Mouse (Mus musculus) neural tube, embryonic 14.5 days (tissue): ENCODE data around the gene Cercam. TPM values are rescaled to one million over a fixed set of nuclear protein-coding genes. Genes with fewer than 3 reads are reported as not detected.
"Not testable (repeated sequence)": the region's sequence is repeated elsewhere in the genome, so short reads cannot be mapped to it uniquely, and the experiment has no call there.

Experiments
- ATAC-seq: fragments of 200-750 bp; cut with Nextera tagmentation; 2 replicates; pipeline ENCODE4 v1.8.0; 2017; ENCODE audit warnings: low read depth, mild to moderate bottlenecking, moderate TSS enrichment, moderate library complexity
- H3K27ac ChIP-seq: fragments of 300-500 bp; sonication (generic); 2 replicates; pipeline ENCODE4 v1.5.1; 2014; ENCODE audit warnings: low read depth, mild to moderate bottlenecking, control low read depth, low read length, moderate library complexity, mixed read lengths
- H3K27me3 ChIP-seq: fragments of 300-500 bp; sonication (generic); 2 replicates; pipeline ENCODE4 v1.6.1; 2014; ENCODE audit warnings: low read length; ENCODE audit not compliant: control insufficient read depth, insufficient read depth
- H3K36me3 ChIP-seq: fragments of 300-500 bp; sonication (generic); 2 replicates; pipeline ENCODE4 v1.6.1; 2014; ENCODE audit warnings: low read length, mixed read lengths; ENCODE audit not compliant: control insufficient read depth, insufficient read depth
- H3K4me1 ChIP-seq: fragments of 300-500 bp; sonication (generic); 2 replicates; pipeline ENCODE4 v1.6.1; 2014; ENCODE audit warnings: low read length; ENCODE audit not compliant: control insufficient read depth, insufficient read depth
- H3K4me2 ChIP-seq: fragments of 300-500 bp; sonication (generic); 2 replicates; pipeline ENCODE4 v1.6.1; 2014; ENCODE audit warnings: mild to moderate bottlenecking, low read depth, low read length, control low read depth
- H3K4me3 ChIP-seq: fragments of 300-500 bp; sonication (generic); 2 replicates; pipeline ENCODE4 v1.5.1; 2014; ENCODE audit warnings: low read depth, low read length, control low read depth, mixed read lengths
- H3K9ac ChIP-seq: fragments of 300-500 bp; sonication (generic); replicated peaks from 2 replicates; pipeline ENCODE4 v1.6.1; 2014; ENCODE audit warnings: low read depth, mild to moderate bottlenecking, control low read depth, low read length, mixed read lengths
- H3K9me3 ChIP-seq: fragments of 300-500 bp; sonication (generic); 2 replicates; pipeline ENCODE4 v1.6.1; 2016; ENCODE audit warnings: low read length; ENCODE audit not compliant: control insufficient read depth
- WGBS: fragments of 180-500 bp; shearing (Covaris S2); extraction: QIAGEN DNeasy Blood & Tissue Kit; methylation state at CpG from one replicate; pipeline ENCODE4 v1.1.7; 2014; 5-methylcytosine and 5-hydroxymethylcytosine counted together
- microRNA-seq: library from miRNA; unstranded; fragments of <30 nt; microRNA quantifications from one replicate; pipeline ENCODE4, GENCODE M21; 2016
- polyA plus RNA-seq: library from polyadenylated mRNA; unstranded; fragments of >200 nt; fragmentation: Nextera tagmentation; extraction: Ambion mirVana; gene quantifications from 2 replicates; pipeline ENCODE4 v1.2.1, GENCODE M21; 2014

Gene Cercam
- polyA plus RNA-seq, 1 experiment from 2014 or later, result 22.9 TPM

DNA sequence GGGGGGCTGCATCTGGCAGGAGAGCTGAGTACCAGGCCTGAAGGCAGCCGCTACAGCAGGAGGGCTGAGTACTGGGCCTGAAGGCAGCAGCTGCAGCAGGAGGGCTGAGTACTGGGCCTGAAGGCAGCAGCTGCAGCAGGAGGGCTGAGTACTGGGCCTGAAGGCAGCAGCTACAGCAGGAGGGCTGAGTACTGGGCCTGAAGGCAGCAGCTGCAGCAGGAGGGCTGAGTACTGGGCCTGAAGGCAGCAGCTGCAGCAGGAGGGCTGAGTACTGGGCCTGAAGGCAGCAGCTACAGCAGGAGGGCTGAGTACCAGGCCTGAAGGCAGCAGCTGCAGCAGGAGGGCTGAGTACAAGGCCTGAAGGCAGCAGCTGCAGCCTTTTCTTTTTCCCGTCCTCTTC is 39.2 kb downstream of the Cercam start:
- 90% methylated on average over 2 of the region's 2 CpGs for WGBS
- H3K27me3 ChIP-seq, ATAC-seq, H3K27ac ChIP-seq, H3K9me3 ChIP-seq, H3K4me1 ChIP-seq, H3K9ac ChIP-seq, H3K4me2 ChIP-seq, H3K4me3 ChIP-seq: not testable (repeated sequence)
- H3K36me3 ChIP-seq, result peaks cover 47% of the 10 kb centered on the region

DNA sequence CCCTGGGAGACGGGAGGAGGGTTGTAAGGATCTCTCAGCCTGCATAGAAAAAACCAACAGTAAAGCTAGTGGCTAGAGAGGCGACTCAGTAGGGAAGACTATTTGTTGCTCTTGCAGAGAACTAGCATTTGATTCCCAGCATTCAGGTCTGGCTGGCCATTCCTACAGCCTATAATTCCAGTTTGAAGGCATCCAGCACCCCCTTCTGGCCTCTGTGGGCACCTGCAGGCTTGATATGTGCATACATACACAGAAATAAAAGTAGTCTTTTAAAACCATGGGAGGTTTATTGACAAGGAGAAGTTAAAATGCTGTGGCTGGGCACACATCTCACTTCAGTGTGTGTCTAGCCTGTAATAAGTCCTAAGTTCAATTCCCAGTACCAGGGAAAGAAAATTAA is 41.1 kb downstream of the Cercam start:
- Histone ChIP-seq H3K36me3 (peaks cover 48% of the 10 kb centered on the region), H3K4me1 (no peaks in the 10 kb centered on the region)
- ATAC-seq, result no peak

DNA sequence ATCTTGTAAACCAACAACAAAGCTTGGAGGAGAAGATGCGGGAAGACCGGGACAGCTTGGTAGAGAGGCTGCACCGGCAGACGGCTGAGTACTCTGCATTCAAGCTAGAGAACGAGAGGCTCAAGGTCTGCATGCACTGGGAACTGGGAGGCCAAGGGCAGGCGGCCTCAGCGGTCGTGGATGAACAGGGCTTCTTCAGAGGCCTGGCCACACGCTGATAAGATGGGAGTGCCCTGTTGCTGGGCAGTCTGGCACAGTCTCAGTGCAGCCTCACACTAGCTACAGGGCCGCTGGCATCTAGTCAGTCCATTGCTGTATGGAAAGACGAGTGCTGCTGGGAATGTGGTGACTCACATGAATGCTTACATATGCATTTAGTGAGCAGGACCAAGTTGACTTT is 48.7 kb downstream of the Cercam start:
- H3K9ac ChIP-seq, result no peak overlapping the region
- peaks cover 69% of the 10 kb centered on the region for H3K36me3 ChIP-seq
- H3K27me3 ChIP-seq, result no peaks in the 10 kb centered on the region
- H3K9me3 ChIP-seq, result no peaks in the 10 kb centered on the region
- no peaks in the 10 kb centered on the region for H3K4me1 ChIP-seq
- no peak for ATAC-seq
- WGBS, result 97% methylated on average over 11 of the region's 11 CpGs
- H3K4me3 ChIP-seq, result no peak overlapping the region
- H3K27ac ChIP-seq, result no peak overlapping the region
- H3K4me2 ChIP-seq, result no peak overlapping the region

More for the DNA sequence above, 41.1 kb downstream of the Cercam start:
- Histone ChIP-seq H3K4me2 (no peak overlapping the region), H3K4me3 (no peak overlapping the region), H3K27ac (no peak overlapping the region), H3K9ac (no peak overlapping the region), H3K9me3 (no peaks in the 10 kb centered on the region), H3K27me3 (no peaks in the 10 kb centered on the region)
- 80% methylated on average over 2 of the region's 2 CpGs for WGBS

DNA sequence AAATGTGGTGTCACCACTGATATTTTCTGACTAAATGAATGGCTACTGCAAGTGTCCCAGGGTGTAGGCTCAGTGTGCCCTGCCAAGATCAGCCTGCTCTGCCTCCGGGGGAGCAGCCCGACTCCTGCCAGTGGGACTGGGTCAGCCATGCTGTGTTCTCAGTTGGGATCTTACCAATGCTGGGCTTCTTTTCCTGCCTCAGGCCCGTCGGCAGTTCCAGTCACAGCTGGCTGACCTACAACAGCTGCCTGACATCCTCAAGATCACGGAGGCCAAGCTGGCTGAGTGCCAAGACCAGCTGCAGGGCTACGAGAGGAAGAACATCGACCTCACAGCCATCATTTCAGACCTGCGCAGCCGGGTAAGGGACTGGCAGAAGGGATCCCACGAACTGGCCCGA is 53.0 kb downstream of the Cercam start:
- H3K27me3 ChIP-seq, result no peaks in the 10 kb centered on the region
- H3K36me3 ChIP-seq, result peaks cover 72% of the 10 kb centered on the region
- no peak overlapping the region for H3K4me3 ChIP-seq
- H3K9me3 ChIP-seq, result no peaks in the 10 kb centered on the region
- H3K27ac ChIP-seq, result no peak overlapping the region
- no peak overlapping the region for H3K4me2 ChIP-seq
- no peak overlapping the region for H3K9ac ChIP-seq
- no peaks in the 10 kb centered on the region for H3K4me1 ChIP-seq
- no peak for ATAC-seq
- WGBS, result 63% methylated on average over 11 of the region's 11 CpGs

DNA sequence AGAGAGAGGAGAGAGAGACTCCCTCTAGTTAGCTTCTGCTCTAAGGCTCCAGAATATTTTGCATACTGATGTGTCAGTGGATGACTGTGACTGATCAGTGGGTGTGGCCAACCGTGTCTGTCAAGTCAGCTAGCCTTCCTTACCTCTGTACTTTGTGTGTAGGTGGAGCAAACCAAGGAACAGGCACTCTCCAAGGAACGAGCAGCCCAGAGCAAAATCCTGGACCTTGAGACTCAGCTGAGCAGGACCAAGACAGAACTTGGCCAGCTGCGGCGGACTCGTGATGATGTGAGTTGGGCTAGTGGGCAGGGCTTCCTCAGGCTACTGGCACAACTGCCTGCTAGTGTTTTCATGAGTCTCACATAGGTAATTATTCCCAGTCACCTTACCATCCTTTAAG is 57.6 kb downstream of the Cercam start:
- no peak overlapping the region for H3K27ac ChIP-seq
- H3K4me2 ChIP-seq, result no peak overlapping the region
- no peaks in the 10 kb centered on the region for H3K9me3 ChIP-seq
- H3K4me1 ChIP-seq, result no peaks in the 10 kb centered on the region
- H3K36me3 ChIP-seq, result peaks cover 74% of the 10 kb centered on the region
- no peaks in the 10 kb centered on the region for H3K27me3 ChIP-seq
- 96% methylated on average over 5 of the region's 5 CpGs for WGBS
- ATAC-seq, result no peak
- no peak overlapping the region for H3K4me3 ChIP-seq
- no peak overlapping the region for H3K9ac ChIP-seq

DNA sequence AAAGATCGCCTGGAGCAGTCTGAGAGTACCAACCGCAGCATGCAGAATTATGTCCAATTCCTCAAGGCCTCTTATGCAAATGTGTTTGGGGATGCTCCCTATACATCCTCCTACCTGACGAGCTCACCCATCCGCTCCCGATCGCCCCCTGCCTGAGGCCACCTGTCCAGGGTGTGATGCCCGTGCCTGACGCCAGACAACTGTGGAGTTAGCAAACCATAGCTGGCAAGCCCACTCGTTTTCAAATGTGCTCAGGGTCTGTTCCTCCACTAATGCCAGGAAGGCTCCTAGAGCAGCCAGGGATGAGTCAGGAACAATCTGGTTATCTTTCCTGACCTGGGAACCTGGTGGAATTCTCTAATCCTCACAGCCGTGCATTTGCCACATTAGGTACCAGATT is 61.5 kb downstream of the Cercam start:
- no peak overlapping the region for H3K27ac ChIP-seq
- no peak overlapping the region for H3K4me2 ChIP-seq
- 88% methylated on average over 10 of the region's 10 CpGs for WGBS
- H3K9me3 ChIP-seq, result no peaks in the 10 kb centered on the region
- peaks cover 36% of the 10 kb centered on the region for H3K36me3 ChIP-seq
- H3K27me3 ChIP-seq, result no peaks in the 10 kb centered on the region
- ATAC-seq, result no peak
- H3K4me1 ChIP-seq, result no peaks in the 10 kb centered on the region
- H3K4me3 ChIP-seq, result no peak overlapping the region
- no peak overlapping the region for H3K9ac ChIP-seq

DNA sequence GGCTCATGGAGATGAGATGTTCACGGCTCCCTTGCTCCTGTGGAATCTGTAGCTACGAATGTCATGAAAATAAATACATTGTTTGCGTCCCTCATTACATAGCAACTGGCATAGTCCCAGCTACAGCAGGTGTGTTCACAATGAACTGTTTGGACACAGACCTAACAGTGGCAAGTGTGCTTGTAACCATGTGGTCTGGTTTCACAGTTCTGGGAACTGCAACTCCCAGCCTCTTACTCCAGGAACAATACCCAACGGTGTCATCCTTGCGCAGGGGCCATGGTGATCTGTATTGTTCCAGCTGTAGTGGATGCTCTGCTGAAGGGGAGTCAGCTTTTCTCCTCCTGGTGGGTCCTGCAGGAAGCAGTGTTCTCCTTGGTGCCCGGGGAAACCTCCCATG is 62.2 kb downstream of the Cercam start:
- Histone ChIP-seq H3K9me3 (no peaks in the 10 kb centered on the region), H3K36me3 (peaks cover 30% of the 10 kb centered on the region), H3K4me2 (no peak overlapping the region), H3K27ac (no peak overlapping the region), H3K4me3 (no peak overlapping the region), H3K4me1 (peaks cover 5% of the 10 kb centered on the region), H3K9ac (no peak overlapping the region), H3K27me3 (no peaks in the 10 kb centered on the region)
- 84% methylated on average over 6 of the region's 6 CpGs for WGBS
- ATAC-seq, result no peak

Small RNA genes lying within 50 kb of the gene (microRNA-seq; reads per million reads assigned to microRNA genes)
- gene Mir219a-2 (not detected), gene Mir219b (not detected)

Other genes with a start within 250 kb of the Cercam start
- 18.9 and 21.9 TPM in 2 replicates for gene Rapgef1, start 249.4 kb upstream of the Cercam start, polyA plus RNA-seq
- gene Gm13420, start 117.5 kb upstream of the Cercam start, polyA plus RNA-seq, result 0.31 TPM in 1 of 2 replicates, not detected in the other
- gene Gm13547, start 109.9 kb upstream of the Cercam start, polyA plus RNA-seq, result not detected in 2 replicates
- gene Coq4, start 81.7 kb upstream of the Cercam start, polyA plus RNA-seq, result 39.5 and 53.4 TPM in 2 replicates
- gene Trub2, start 80.7 kb upstream of the Cercam start, polyA plus RNA-seq, result 27.1 and 29.3 TPM in 2 replicates
- gene Slc27a4, start 66.5 kb upstream of the Cercam start, polyA plus RNA-seq, result 35.8 and 37.6 TPM in 2 replicates
- gene Urm1, start 49.1 kb upstream of the Cercam start, polyA plus RNA-seq, result 21.8 and 24.6 TPM in 2 replicates
- 68.2 and 68.6 TPM in 2 replicates for gene Odf2, start 20.1 kb downstream of the Cercam start, polyA plus RNA-seq
- gene Gle1, start 66.3 kb downstream of the Cercam start, polyA plus RNA-seq, result 66.2 and 67.4 TPM in 2 replicates
- gene Sptan1, start 96.4 kb downstream of the Cercam start, polyA plus RNA-seq, result 381 and 422 TPM in 2 replicates
- gene Wdr34, start 179.7 kb downstream of the Cercam start, polyA plus RNA-seq, result 57.4 and 74.1 TPM in 2 replicates
- 315 and 363 TPM in 2 replicates for gene Set, start 188.2 kb downstream of the Cercam start, polyA plus RNA-seq
- 0.70 and 1.5 TPM in 2 replicates for gene Pkn3, start 208.5 kb downstream of the Cercam start, polyA plus RNA-seq
- 24.6 and 28.8 TPM in 2 replicates for gene Zdhhc12, start 224.5 kb downstream of the Cercam start, polyA plus RNA-seq